Mouse (Mus musculus): Measurements from ENCODE around the gene Ttc28.
A peak's percentile ranks its signal among the peaks of the same experiment; 100 is the strongest.

Ttc28 gene

DNA sequence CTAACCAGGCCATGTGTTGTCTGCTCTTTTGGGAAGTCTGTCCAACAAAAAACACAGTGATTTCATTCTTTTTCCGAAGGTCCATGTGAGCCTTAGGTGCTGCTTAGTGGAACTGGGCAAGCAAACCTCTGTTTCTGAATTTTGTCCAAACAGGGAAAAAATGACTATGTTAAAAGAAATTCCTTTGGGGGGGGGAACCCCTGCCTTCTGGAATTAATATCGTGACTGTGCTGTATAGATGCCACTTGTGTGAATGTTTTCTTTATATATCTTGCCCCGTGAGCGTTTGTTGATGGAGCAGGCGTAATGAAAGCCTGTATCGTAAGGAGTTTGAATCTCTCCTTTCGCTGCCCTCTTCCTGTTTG is 127.5 kb downstream of the Ttc28 start:
- no peak for DNase-seq (ENCODE audit: low spot score in 2 of 2)

DNA sequence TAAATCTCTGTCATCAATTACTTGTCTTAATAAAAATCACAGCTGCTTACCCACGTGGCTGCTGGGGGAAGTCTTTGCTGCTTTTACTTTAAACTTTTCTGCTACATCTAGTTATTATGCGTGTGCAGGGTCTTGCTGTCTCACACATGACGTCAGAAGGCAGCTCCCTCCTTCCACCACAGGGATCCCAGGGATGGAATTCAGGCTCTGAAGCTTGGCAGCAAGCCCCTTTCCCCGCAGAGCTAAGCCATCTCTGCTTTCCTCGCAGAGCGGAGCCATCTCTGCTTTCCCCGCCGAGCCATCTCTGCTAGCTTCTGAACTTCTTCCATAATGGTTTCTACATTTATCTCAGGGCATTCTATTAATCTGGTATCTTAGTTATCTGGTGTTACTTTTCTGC is 128.3 kb downstream of the Ttc28 start:
- DNase-seq (ENCODE audit: low spot score in 2 of 2) = no peak

DNA sequence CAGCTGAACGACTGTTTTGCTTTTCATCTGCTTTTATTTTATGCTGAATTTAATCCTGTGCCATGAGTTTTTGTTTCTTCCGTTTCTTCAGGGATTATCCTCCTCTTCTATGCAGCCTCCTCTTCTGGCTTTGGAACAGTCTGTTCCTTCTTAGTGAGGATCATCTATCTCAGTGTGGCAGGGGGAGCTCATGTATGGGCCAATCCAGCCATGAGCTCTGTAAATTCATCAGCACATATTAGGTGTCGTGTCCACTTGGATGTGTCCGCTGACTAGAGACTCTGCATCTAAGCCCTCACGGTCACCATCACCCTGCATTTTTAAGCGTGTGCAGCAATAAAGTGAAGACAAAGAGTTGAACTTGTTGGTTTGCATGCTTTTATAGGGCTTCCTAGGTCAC is 128.8 kb downstream of the Ttc28 start:
- DNase-seq (ENCODE audit: low spot score in 2 of 2) = no peak

DNA sequence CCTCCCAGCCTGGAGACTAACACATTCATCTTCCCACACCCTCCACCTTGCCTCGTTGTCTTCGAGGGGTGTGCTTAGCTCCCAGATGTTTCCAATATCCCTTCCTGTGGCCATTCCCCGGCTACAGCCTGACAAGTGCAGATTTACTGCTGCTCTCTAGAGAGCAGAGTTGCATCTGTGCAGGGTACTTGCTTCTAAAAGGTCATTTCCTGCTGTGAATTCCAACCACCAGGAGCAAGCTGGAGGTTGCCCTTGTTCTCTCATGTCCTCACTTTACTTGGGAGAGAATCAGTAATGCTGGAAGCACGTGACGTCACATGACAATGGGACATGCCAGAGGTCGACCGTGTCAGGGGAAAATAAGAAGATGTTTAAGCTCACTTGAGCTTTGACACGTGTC is 131.7 kb downstream of the Ttc28 start:
- DNase-seq (ENCODE audit: low spot score in 2 of 2) = no peak

DNA sequence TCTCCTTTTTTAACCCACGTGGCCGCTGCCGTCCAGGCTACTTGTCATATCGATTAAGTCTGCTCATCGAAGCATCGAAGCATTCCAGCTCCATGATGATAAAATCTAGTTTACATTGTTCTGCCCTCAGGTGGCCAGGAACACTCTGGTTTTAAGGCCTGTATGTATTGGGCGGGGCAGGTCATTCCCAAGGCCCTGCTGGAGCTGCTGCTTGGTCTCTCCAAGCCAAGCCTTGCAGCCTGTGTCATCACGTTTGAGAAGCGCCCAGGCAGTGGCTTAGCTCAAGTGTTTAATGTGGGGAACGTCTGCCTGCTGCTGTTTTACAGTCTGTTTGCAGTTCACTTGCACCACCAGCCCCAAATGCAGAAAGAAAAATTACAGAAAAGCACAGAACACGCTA is 132.5 kb downstream of the Ttc28 start:
- DNase-seq (ENCODE audit: low spot score in 2 of 2) = no peak

DNA sequence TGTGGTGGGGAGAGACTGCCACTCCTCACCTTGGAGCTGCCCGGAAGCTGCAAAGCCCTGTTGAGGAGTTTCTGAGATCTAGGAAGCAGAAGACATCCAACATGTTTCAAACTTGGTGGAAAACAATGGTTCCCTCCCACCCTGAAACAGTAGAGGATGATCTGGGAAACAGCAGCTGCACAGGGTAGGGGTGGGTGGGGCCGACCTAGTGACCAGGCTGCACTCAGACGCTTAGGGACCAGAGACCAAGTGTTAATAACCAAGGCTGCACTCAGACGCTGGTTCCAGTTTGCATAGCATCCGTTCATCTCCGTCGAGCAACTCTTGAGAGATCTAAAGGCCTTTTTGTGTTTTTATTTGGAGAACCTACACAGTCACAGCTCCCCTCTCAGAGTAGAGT is 133.0 kb downstream of the Ttc28 start:
- DNase-seq (ENCODE audit: low spot score in 2 of 2) = no peak

DNA sequence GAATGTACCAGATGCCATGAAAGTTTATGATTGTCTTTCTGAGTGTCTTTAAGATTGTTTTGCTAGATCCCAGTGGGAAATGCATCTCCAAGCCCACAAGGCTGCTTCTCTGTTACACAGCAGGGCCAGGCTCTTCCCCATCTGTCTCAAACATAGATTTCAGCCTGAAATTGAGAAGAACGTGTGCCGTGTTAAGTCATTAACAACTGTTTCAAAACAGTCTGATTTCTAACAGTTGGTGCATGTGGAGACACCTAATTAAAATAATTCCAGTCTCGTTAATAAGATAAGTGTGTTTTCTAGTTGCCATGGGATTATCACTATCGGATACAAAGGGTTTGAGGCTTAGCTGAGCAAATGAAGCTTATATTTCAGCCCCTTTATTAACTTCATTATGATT is 135.4 kb downstream of the Ttc28 start:
- no peak for DNase-seq (ENCODE audit: low spot score in 2 of 2)

DNA sequence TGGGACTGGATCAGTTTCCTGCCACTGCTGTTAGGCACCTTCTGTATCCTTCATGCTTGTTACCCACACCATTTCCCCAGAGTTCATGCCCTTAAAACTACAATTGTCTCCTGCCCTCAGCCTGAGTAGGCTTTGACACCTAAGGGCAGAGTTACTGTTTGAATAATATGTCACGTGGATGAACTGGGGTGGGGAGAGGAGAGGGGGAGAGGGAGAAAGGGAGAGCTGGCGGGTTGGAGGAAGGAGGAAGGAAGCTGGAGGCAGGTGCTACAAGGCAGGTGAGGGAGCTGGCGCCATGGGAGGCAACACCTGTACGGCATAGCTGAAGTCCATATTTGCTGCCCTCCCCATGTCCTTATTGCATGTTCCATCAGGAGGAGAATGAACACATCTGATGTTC is 137.7 kb downstream of the Ttc28 start:
- no peak for DNase-seq (ENCODE audit: low spot score in 2 of 2)

DNA sequence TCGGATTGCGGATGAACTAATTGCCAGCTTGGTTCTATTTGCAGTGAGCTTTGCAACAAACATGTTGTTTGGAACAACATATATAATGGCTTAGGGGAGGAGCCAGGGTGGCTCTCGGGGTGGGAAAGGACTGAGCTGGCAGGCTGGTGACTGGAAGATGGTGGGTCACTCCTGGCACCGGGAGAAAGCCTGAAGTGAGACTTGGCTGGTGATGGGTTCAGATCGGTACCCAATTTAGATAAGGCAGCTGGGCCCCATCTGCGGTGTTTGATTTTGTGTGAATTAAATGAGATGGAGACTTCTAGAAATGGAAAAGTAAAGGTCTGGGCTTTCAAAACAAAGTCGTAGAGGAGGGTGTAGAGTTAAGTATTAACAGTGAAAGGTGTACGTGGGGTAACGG is 142.7 kb downstream of the Ttc28 start:
- no peak for DNase-seq (ENCODE audit: low spot score in 2 of 2)

DNA sequence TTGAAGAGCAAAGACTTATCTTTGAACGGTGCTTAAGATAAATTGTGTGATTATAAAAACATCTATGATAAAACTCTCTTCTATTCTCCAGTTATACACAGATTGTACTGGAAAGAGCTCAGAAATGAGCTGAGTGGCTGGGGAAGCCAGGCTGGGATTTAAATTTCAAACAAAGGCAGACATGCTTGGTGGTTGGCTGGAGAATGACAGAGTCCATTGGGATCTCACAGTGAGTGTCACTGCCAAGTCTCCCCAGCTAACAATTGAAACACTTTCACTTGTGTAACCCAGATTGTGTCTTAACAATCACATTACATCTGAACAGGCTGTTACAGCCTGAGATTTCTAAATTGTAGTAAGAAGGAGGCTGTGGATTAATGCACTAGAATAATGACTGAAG is 143.3 kb downstream of the Ttc28 start:
- DNase-seq (ENCODE audit: low spot score in 2 of 2) = no peak

DNA sequence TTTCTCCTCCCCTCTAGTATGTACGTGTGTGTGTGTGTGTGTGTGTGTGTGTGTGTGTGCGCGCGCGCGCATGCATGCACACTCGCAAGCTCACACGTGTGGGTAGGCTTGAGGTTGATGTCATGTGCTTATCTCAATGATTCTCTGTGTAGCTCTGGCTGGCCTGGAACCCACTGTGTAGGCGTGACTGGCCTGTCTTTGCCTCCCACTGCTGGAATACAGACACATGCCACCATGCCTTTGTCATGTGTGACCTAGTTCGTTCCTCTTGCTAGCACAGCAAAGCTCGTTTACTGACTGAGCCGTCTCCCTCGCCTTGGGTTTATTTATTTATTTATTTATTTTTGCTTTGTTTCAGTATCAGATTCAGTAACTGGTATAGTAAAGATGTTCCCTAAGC is 145.0 kb downstream of the Ttc28 start:
- DNase-seq (ENCODE audit: low spot score in 2 of 2) = no peak

DNA sequence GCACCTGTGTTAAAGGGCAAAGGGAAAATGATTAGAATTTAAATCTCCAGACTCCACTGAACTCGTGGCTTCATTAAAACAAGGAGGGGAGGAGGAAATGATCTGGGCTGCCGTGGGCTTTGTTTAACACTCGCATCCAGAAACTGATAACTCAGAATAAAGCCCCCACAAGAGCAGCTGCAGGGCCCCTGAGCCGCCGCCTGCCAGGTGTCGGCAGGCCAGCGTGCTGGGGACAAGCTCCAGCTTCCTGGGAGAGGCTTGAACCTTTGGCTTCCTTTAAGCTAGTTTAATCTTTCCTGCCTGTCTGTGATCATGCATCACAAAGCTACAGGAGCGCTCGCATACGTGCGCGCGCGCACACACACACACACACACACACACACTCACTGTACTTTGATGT is 145.9 kb downstream of the Ttc28 start:
- DNase-seq (ENCODE audit: low spot score in 2 of 2) = no peak

DNA sequence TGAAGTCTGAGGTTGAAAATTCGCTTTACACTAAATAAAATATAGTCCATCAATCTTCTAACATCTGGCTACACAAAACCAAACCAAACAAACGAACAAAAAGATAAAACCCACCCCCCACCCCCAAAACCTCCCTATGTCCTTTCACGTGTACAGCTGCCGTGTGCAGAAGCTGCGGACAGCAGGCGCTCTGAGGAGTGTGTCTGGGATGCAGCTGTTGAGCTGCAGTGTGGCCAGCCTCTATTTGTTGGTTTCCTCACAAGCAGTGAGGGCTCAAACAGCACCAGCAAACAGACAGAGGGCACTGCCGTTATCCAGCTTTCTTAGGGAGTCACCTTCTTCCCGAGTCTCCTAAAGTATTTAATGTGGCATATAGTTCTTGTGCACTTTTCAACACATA is 146.6 kb downstream of the Ttc28 start:
- DNase-seq (ENCODE audit: low spot score in 2 of 2) = no peak

DNA sequence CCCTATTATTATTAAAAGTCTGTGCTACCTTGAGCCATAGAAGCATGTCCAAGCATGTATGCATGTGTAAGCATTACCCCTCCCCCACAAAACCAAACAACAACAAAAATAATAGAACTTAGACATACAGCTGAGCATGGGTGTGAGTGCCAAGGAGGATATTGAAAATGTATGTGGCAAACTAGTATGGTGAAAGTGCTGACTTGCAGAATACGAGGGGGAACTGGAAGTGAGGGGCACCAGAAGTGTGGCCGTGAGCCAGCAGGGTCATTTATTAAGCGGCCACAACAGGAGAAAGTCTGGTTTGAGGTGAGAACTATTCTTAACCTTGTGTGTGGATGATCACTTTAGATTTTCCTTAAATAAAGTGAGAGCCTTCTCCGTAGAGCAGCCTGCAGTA is 148.7 kb downstream of the Ttc28 start:
- DNase-seq (ENCODE audit: low spot score in 2 of 2) = no peak

DNA sequence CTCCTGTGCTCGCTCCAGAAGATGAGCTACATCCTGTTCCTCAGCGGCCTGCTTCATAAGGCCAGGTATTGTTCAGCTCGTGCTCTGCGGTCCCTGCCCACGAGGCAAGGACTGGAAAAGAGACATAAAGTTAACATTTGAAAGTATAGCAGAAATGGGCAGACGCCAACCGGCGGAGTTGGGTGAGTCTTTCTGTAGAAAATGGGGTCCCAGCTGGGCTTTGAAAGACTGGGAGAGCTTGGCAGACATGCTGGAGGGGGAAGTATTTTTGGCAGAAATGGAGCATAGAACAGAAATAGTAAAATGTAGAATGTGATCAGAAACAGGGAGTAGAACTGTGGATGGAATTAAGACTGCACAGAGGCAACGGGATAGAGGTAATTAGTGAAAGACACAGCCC is 149.3 kb downstream of the Ttc28 start:
- DNase-seq (ENCODE audit: low spot score in 2 of 2) = no peak

DNA sequence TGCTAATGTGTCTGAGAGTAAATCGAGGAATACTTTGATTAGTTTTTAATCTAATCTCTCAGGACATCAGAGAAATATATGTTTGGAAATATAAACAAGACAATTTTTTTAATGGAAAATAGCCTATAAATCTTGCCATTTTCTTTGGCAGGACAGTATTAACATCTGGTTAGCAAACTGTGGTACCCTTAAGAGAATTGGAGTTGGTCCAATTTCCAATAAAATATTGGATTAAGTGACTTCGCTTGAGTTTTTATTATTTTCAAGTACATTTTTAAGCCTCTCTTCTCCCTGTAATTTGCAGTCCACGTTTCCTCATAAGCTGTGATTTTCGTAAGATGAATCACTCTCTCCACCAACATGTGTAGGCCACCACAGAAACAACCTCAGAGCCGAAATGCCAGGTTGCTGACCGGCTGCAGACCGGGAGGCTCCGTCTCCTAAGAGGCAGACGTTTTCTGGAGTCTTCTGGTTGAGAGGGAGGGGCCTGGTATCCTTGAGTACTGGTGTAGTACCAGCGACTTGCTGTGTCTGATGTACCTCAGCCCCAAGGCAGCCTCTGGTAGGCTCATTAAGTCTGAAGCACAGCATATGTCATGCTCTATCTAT is 153.2 kb downstream of the Ttc28 start:
- no peak for DNase-seq (ENCODE audit: low spot score in 2 of 2)

DNA sequence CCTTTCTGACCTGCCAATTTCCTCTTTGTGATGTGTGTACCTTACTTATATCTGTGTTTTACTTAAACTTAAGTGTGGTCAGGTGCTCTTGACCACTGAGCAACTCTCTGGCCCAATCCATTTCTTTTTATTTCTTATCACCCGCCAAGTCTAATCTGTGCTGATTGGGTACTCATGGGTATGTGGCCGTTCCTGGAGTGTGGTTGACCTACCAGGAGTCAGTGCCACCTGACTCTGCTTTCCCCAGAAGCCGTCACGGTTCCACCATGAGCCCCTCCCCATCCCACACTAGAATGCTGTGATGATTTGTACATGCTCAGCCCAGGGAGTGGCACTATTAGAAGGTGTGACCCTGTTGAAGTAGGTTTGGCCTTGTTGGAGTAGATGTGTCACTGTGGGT is 153.9 kb downstream of the Ttc28 start:
- DNase-seq (ENCODE audit: low spot score in 2 of 2) = no peak

DNA sequence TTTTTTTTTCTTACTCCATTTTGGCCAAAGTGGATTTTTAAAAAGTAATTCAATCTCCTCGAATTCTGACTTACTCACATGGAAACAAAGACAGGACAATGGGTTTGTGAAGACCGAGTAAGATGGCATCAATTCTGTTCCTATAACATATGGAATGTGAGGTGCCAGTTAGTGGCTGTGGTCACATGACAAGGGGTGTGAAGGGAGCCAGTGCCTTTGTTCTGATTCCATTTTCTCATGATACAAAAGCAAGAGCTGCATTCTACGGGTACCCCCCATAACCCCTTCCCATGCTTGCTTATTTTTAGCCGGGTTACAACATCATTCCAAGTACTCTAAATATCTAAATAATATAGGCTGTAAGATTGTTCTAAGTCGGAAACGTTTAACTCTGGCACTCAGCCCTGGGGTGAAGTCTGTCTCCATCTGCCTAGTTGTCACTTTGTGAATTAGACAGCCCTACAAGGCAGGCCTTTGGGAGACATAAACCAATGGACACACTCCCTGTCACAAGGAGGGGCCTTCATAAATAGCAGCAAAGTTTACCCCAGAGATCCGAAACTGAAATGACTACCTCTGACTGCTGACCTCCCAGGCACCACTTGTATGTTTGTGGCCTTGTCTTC is 157.6 kb downstream of the Ttc28 start:
- no peak for DNase-seq (ENCODE audit: low spot score in 2 of 2)

DNA sequence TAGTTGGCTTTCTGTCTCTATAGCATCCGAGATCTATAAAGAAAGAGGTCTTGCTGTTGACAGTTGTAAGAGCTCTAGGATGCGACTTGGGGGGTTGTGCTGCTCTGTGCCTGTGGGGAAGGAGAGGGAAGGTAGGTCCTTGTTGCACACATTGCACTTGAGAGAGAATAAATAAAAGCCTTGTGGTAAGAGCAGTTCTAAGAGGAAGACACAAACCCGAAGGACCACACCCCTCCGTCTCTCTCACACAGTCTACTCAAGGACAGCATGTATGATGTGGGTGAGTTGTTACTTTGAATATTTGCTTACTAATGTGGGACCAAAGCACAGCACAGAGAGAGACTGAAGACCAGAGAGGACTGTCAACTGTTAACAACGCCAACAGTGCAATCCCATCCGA is 160.2 kb downstream of the Ttc28 start:
- peak in 1 of 2 experiments; percentile 25 for DNase-seq (ENCODE audit: low spot score in 2 of 2)

DNA sequence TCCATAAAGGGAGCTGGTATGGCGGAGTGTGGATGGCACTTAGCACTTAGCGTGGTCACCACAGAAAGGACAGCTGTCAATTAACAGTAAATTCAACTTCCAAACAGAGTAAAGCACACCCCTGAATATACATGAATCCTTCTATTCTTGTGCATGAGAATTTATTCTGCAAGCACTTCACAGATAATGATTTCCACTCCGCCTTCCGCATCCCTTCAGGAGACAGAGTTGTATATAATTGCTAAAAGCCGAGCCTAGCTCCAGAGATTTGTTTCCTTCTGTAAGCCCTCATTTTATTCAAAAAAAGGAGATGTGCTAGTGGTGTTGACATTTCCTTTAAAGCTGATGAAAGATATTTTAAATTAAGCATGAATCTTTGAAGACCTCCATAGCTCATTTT is 162.3 kb downstream of the Ttc28 start:
- DNase-seq (ENCODE audit: low spot score in 2 of 2) = no peak

DNA sequence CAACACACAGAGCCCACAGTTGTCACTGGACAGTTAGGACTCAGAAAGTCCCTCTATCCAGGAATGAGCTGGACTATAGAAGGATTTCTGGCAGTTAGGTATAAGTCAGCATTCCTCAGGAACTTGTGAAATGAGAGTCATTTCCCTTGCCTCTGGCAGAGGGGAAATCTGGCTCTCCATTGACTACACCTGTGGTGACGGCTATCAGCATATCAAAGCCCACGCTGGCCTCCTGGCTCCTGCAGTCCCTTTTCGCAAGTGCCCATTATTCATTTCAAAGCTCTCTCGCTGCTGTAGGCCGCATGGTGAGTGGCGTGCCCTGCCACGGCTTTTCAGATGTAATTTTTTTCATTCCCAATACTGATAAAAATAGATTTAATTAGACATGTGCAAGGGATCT is 164.6 kb downstream of the Ttc28 start:
- no peak for DNase-seq (ENCODE audit: low spot score in 2 of 2)

DNA sequence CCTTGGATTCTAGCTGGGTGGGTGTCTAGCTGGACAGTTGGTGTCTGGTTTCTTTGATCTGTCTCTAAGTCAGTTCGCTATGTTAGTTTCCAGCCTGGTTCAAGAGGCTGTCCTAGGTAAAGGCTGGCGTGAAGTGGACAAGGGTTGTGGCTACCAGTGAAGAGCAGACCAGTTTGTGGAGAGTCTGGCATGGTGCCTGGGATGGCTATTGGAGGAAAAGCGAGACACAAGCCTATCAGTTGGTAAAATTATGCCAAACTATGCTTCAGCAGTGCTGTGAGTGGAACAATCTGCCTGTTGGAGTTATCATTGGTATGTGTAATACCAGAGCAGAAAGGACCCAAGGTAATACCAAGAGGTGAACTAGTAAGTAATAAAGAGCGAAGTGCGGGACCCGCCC is 166.8 kb downstream of the Ttc28 start:
- no peak for DNase-seq (ENCODE audit: low spot score in 2 of 2)

DNA sequence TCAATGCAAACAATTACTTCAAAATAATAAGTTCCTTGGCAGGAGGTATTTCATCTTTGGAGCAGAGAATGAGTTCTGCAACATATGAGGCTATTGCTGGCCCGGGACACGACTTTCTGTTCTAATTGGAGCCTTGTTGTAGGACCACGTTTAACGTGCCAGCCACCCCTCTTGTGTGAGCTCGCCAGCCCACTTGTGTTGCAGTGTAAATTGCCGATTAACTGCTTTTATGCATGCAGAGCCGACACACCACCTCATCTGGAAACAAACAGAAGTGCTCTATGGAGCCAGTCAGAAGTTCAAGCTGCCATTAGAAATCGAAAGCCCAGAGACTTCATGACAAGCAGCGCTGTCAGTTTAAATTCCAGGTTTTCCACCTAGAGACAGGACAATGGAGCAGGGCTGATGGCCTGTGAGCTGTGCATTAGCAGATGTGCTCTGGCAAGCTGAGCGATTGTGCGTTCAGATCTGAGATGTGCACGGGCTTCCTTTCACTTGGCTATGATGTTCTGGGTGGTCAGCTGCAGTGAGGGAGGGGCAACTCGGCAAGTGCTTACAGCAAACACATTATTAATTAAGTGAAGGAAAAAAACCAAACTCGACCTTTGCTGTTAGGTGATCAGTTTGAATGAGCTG is 167.4 kb downstream of the Ttc28 start:
- DNase-seq (ENCODE audit: low spot score in 2 of 2) = no peak

DNA sequence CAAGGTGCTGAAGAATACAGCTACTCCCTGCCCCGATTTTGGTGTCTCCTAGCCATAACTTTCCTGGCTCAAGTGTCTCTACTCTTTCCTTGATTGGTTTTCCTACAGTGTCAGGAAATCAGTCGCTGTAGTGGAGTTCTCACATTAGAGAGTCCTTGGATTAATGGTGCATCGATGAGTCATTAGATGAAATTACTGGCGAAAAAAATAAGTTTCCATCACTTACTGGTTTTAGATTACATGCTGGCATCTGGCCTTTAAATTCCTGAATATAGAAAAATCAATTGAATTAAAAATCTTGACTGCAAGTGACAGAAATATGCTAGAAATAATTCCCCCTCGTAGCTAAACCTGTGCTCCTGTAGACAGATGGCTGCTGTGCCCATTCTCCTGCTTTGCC is 168.4 kb downstream of the Ttc28 start:
- DNase-seq (ENCODE audit: low spot score in 2 of 2) = no peak

Measured in spleen, postnatal 10 days (tissue).